Mouse (Mus musculus) gastrocnemius, adult 8-10 months (tissue): Measurements from ENCODE around the gene Hephl1. TPM values are rescaled to one million over a fixed set of nuclear protein-coding genes. Genes with fewer than 3 reads are reported as not detected.

Source experiments
- DNase-seq, 2 experiments: peaks; one replicate each; pipeline ENCODE4 v3.0.0; 2022; ENCODE audit warnings: low spot score in 2 of 2
- total RNA-seq, 4 experiments: library from RNA; stranded (reverse); gene quantifications; 2 replicates each; pipeline ENCODE4 v1.2.4; 2022

Gene Hephl1
- total RNA-seq, 4 experiments from 2014 or later, result 0.11 to 0.89 (median 0.49) TPM

GRCm38 (mm10) chr9:15060847-15061246 is 51.1 kb downstream of the Hephl1 start:
- no peak for DNase-seq

- no peak for DNase-seq
Measured at GRCm38 (mm10) chr9:15060026-15060425, 51.9 kb downstream of the Hephl1 start.

GRCm38 (mm10) chr9:15045740-15046139 is 66.2 kb downstream of the Hephl1 start:
- no peak for DNase-seq

- DNase-seq, result peak; percentile 23 to 27
Measured at GRCm38 (mm10) chr9:15045084-15045669, 66.7 kb downstream of the Hephl1 start, which contains the start of gene Panx1. TSS of gene Panx1 (minus strand) at chr9:15045478.

GRCm38 (mm10) chr9:15044391-15045083 is 67.4 kb downstream of the Hephl1 start:
- DNase-seq, result no peak

GRCm38 (mm10) chr9:15041556-15041955 is 70.4 kb downstream of the Hephl1 start:
- DNase-seq, result no peak

GRCm38 (mm10) chr9:15039848-15040247 is 72.1 kb downstream of the Hephl1 start:
- peak in 1 of 2 experiments; percentile 24 for DNase-seq

- no peak for DNase-seq
Measured at GRCm38 (mm10) chr9:15037704-15038103, 74.2 kb downstream of the Hephl1 start.

GRCm38 (mm10) chr9:15037237-15037636 is 74.7 kb downstream of the Hephl1 start:
- DNase-seq, result no peak

- no peak for DNase-seq
Measured at GRCm38 (mm10) chr9:15036807-15037206, 75.1 kb downstream of the Hephl1 start.

- no peak for DNase-seq
Measured at GRCm38 (mm10) chr9:15036405-15036804, 75.5 kb downstream of the Hephl1 start.

GRCm38 (mm10) chr9:15035979-15036378 is 75.9 kb downstream of the Hephl1 start:
- no peak for DNase-seq

- no peak for DNase-seq
Measured at GRCm38 (mm10) chr9:15034546-15035273, 77.2 kb downstream of the Hephl1 start.

GRCm38 (mm10) chr9:15033568-15034160 is 78.2 kb downstream of the Hephl1 start:
- no peak for DNase-seq

- DNase-seq, result no peak
Measured at GRCm38 (mm10) chr9:15032797-15033196, 79.1 kb downstream of the Hephl1 start.

- DNase-seq, result peak; percentile 24 to 33
Measured at GRCm38 (mm10) chr9:15030771-15031170, 81.1 kb downstream of the Hephl1 start.

- DNase-seq, result peak; percentile 26 to 29
Measured at GRCm38 (mm10) chr9:15029025-15029727, 82.7 kb downstream of the Hephl1 start.

GRCm38 (mm10) chr9:15027725-15028124 is 84.2 kb downstream of the Hephl1 start:
- DNase-seq, result no peak

GRCm38 (mm10) chr9:15023049-15023448 is 88.9 kb downstream of the Hephl1 start:
- no peak for DNase-seq

- no peak for DNase-seq
Measured at GRCm38 (mm10) chr9:15021156-15021555, 90.8 kb downstream of the Hephl1 start.

- no peak for DNase-seq
Measured at GRCm38 (mm10) chr9:15020561-15021080, 91.3 kb downstream of the Hephl1 start.
